Mouse (Mus musculus): ENCODE data around the gene Zfp273. TPM values are rescaled to one million over a fixed set of nuclear protein-coding genes. Genes with fewer than 3 reads are reported as not detected.
"Not testable (repeated sequence)": the region's sequence is repeated elsewhere in the genome, so short reads cannot be mapped to it uniquely, and the experiment has no call there.

The Zfp273 gene
- polyA plus RNA-seq, 1 experiment from 2014 or later, result 6.5 TPM

- Histone ChIP-seq H3K9me3 (ENCODE audit: control insufficient read depth, low read length) (peaks cover 36% of the 10 kb centered on the region), H3K36me3 (ENCODE audit: control insufficient read depth, insufficient read depth, low read length) (peaks cover 26% of the 10 kb centered on the region; the same call in 1 of the 2 replicates), H3K4me1 (ENCODE audit: control insufficient read depth, insufficient read depth, low read length) (no peaks in the 10 kb centered on the region), H3K4me2 (ENCODE audit: low read depth, low read length) (no peak overlapping the region), H3K4me3 (ENCODE audit: low read depth, low read length) (no peak overlapping the region), H3K9ac (ENCODE audit: low read depth, low read length) (no peak overlapping the region), H3K27ac (replicated peaks; ENCODE audit: low read depth, low read length) (no peak overlapping the region), H3K27me3 (replicated peaks; ENCODE audit: control insufficient read depth, insufficient read depth, low read length) (no peaks in the 10 kb centered on the region)
- no peak for ATAC-seq (ENCODE audit: low read depth)
- peak; percentile 10 for DNase-seq (ENCODE audit: low spot score)
- WGBS, result 61% methylated on average over 1 of the region's 1 CpGs
These were observed 5.1 kb downstream of the Zfp273 start for GRCm38 (mm10) chr13:67818636-67819035.

GRCm38 (mm10) chr13:67830911-67831336 lies 17.4 kb downstream of the Zfp273 start, which contains the start of gene Gm10037:
Gene Gm10037 (plus strand): TSS chr13:67831106.
- peaks cover 13% of the 10 kb centered on the region for H3K36me3 ChIP-seq (ENCODE audit: control insufficient read depth, insufficient read depth, low read length)
- peak within 1 kb of the TSS; percentile 68 for H3K9ac ChIP-seq (ENCODE audit: low read depth, low read length)
- H3K27me3 ChIP-seq (replicated peaks; ENCODE audit: control insufficient read depth, insufficient read depth, low read length), result no peaks in the 10 kb centered on the region
- peak within 1 kb of the TSS; percentile 71 for H3K4me2 ChIP-seq (ENCODE audit: low read depth, low read length)
- ATAC-seq (ENCODE audit: low read depth) (peak; percentile 79), DNase-seq (ENCODE audit: low spot score) (peak; percentile 90)
- H3K4me1 ChIP-seq (ENCODE audit: control insufficient read depth, insufficient read depth, low read length), result no peaks in the 10 kb centered on the region
- H3K27ac ChIP-seq (replicated peaks; ENCODE audit: low read depth, low read length), result no peak within 1 kb of the TSS; the same call in 1 of the 2 replicates
- peak within 1 kb of the TSS; percentile 55 for H3K4me3 ChIP-seq (ENCODE audit: low read depth, low read length)
- WGBS, result 3% methylated on average over 13 of the region's 14 CpGs
- H3K9me3 ChIP-seq (ENCODE audit: control insufficient read depth, low read length), result peaks cover 13% of the 10 kb centered on the region; the same call in 1 of the 2 replicates

- not testable (repeated sequence) for H3K9me3 ChIP-seq (ENCODE audit: control insufficient read depth, low read length); H3K27ac ChIP-seq (replicated peaks; ENCODE audit: low read depth, low read length); H3K4me1 ChIP-seq (ENCODE audit: control insufficient read depth, insufficient read depth, low read length); H3K27me3 ChIP-seq (replicated peaks; ENCODE audit: control insufficient read depth, insufficient read depth, low read length); DNase-seq (ENCODE audit: low spot score); ATAC-seq (ENCODE audit: low read depth); H3K36me3 ChIP-seq (ENCODE audit: control insufficient read depth, insufficient read depth, low read length); H3K4me2 ChIP-seq (ENCODE audit: low read depth, low read length); H3K9ac ChIP-seq (ENCODE audit: low read depth, low read length); H3K4me3 ChIP-seq (ENCODE audit: low read depth, low read length)
These were observed 19.6 kb downstream of the Zfp273 start for GRCm38 (mm10) chr13:67833137-67833536.

GRCm38 (mm10) chr13:67843775-67844118 lies 30.2 kb downstream of the Zfp273 start:
- Histone ChIP-seq H3K9me3 (ENCODE audit: control insufficient read depth, low read length) (no peaks in the 10 kb centered on the region), H3K27ac (replicated peaks; ENCODE audit: low read depth, low read length) (no peak overlapping the region), H3K27me3 (replicated peaks; ENCODE audit: control insufficient read depth, insufficient read depth, low read length) (no peaks in the 10 kb centered on the region), H3K4me2 (ENCODE audit: low read depth, low read length) (peak overlapping the region; percentile 60), H3K9ac (ENCODE audit: low read depth, low read length) (peak overlapping the region; percentile 52; the same call in 1 of the 2 replicates), H3K4me3 (ENCODE audit: low read depth, low read length) (peak overlapping the region; percentile 34; the same call in 1 of the 2 replicates), H3K36me3 (ENCODE audit: control insufficient read depth, insufficient read depth, low read length) (no peaks in the 10 kb centered on the region), H3K4me1 (ENCODE audit: control insufficient read depth, insufficient read depth, low read length) (no peaks in the 10 kb centered on the region)
- no peak for ATAC-seq (ENCODE audit: low read depth)
- DNase-seq (ENCODE audit: low spot score), result no peak
- WGBS, result 42% methylated on average over 6 of the region's 6 CpGs

GRCm38 (mm10) chr13:67844119-67844852 lies 30.7 kb downstream of the Zfp273 start:
- DNase-seq (ENCODE audit: low spot score) (peak; percentile 72), ATAC-seq (ENCODE audit: low read depth) (peak; percentile 72)
- Histone ChIP-seq H3K27ac (replicated peaks; ENCODE audit: low read depth, low read length) (no peak overlapping the region), H3K4me1 (ENCODE audit: control insufficient read depth, insufficient read depth, low read length) (no peaks in the 10 kb centered on the region), H3K36me3 (ENCODE audit: control insufficient read depth, insufficient read depth, low read length) (no peaks in the 10 kb centered on the region), H3K27me3 (replicated peaks; ENCODE audit: control insufficient read depth, insufficient read depth, low read length) (no peaks in the 10 kb centered on the region), H3K4me2 (ENCODE audit: low read depth, low read length) (peak overlapping the region; percentile 60), H3K9me3 (ENCODE audit: control insufficient read depth, low read length) (no peaks in the 10 kb centered on the region), H3K4me3 (ENCODE audit: low read depth, low read length) (peak overlapping the region; percentile 34), H3K9ac (ENCODE audit: low read depth, low read length) (peak overlapping the region; percentile 52)
- 2% methylated on average over 14 of the region's 19 CpGs for WGBS

GRCm38 (mm10) chr13:67844853-67845194 lies 31.3 kb downstream of the Zfp273 start:
- Histone ChIP-seq H3K9ac (ENCODE audit: low read depth, low read length) (peak overlapping the region; percentile 49), H3K4me3 (ENCODE audit: low read depth, low read length) (peak overlapping the region; percentile 34), H3K27ac (replicated peaks; ENCODE audit: low read depth, low read length) (no peak overlapping the region), H3K9me3 (ENCODE audit: control insufficient read depth, low read length) (no peaks in the 10 kb centered on the region), H3K4me2 (ENCODE audit: low read depth, low read length) (peak overlapping the region; percentile 60), H3K27me3 (replicated peaks; ENCODE audit: control insufficient read depth, insufficient read depth, low read length) (no peaks in the 10 kb centered on the region), H3K4me1 (ENCODE audit: control insufficient read depth, insufficient read depth, low read length) (no peaks in the 10 kb centered on the region), H3K36me3 (ENCODE audit: control insufficient read depth, insufficient read depth, low read length) (no peaks in the 10 kb centered on the region)
- no peak for DNase-seq (ENCODE audit: low spot score)
- 13% methylated on average over 8 of the region's 8 CpGs for WGBS
- no peak; the same call in 1 of the 2 replicates for ATAC-seq (ENCODE audit: low read depth)

- Histone ChIP-seq H3K4me2 (ENCODE audit: low read depth, low read length) (no peak overlapping the region), H3K4me3 (ENCODE audit: low read depth, low read length) (no peak overlapping the region), H3K27ac (replicated peaks; ENCODE audit: low read depth, low read length) (no peak overlapping the region), H3K27me3 (replicated peaks; ENCODE audit: control insufficient read depth, insufficient read depth, low read length) (no peaks in the 10 kb centered on the region), H3K36me3 (ENCODE audit: control insufficient read depth, insufficient read depth, low read length) (no peaks in the 10 kb centered on the region), H3K9me3 (ENCODE audit: control insufficient read depth, low read length) (no peaks in the 10 kb centered on the region), H3K9ac (ENCODE audit: low read depth, low read length) (no peak overlapping the region), H3K4me1 (ENCODE audit: control insufficient read depth, insufficient read depth, low read length) (no peaks in the 10 kb centered on the region)
- WGBS, result 71% methylated on average over 3 of the region's 3 CpGs
- DNase-seq (ENCODE audit: low spot score) (no peak), ATAC-seq (ENCODE audit: low read depth) (no peak)
These were observed 36.8 kb downstream of the Zfp273 start for GRCm38 (mm10) chr13:67850361-67850760.

- Histone ChIP-seq H3K27me3 (replicated peaks; ENCODE audit: control insufficient read depth, insufficient read depth, low read length) (no peaks in the 10 kb centered on the region), H3K9me3 (ENCODE audit: control insufficient read depth, low read length) (no peaks in the 10 kb centered on the region), H3K4me3 (ENCODE audit: low read depth, low read length) (no peak overlapping the region), H3K4me1 (ENCODE audit: control insufficient read depth, insufficient read depth, low read length) (no peaks in the 10 kb centered on the region), H3K4me2 (ENCODE audit: low read depth, low read length) (no peak overlapping the region), H3K36me3 (ENCODE audit: control insufficient read depth, insufficient read depth, low read length) (no peaks in the 10 kb centered on the region), H3K9ac (ENCODE audit: low read depth, low read length) (no peak overlapping the region), H3K27ac (replicated peaks; ENCODE audit: low read depth, low read length) (no peak overlapping the region)
- no peak for ATAC-seq (ENCODE audit: low read depth)
- WGBS, result 73% methylated on average over 6 of the region's 6 CpGs
- DNase-seq (ENCODE audit: low spot score), result no peak
These were observed 39.6 kb downstream of the Zfp273 start for GRCm38 (mm10) chr13:67853130-67853529.

- WGBS, result 85% methylated on average over 2 of the region's 2 CpGs
- no peak overlapping the region for H3K27ac ChIP-seq (replicated peaks; ENCODE audit: low read depth, low read length)
These were observed 40.4 kb downstream of the Zfp273 start for GRCm38 (mm10) chr13:67853983-67854382.

More at GRCm38 (mm10) chr13:67853983-67854382, 40.4 kb downstream of the Zfp273 start:
- no peaks in the 10 kb centered on the region for H3K4me1 ChIP-seq (ENCODE audit: control insufficient read depth, insufficient read depth, low read length)
- no peak overlapping the region for H3K4me3 ChIP-seq (ENCODE audit: low read depth, low read length)
- H3K9me3 ChIP-seq (ENCODE audit: control insufficient read depth, low read length), result no peaks in the 10 kb centered on the region
- DNase-seq (ENCODE audit: low spot score) (no peak), ATAC-seq (ENCODE audit: low read depth) (no peak)
- H3K9ac ChIP-seq (ENCODE audit: low read depth, low read length), result no peak overlapping the region
- no peaks in the 10 kb centered on the region for H3K27me3 ChIP-seq (replicated peaks; ENCODE audit: control insufficient read depth, insufficient read depth, low read length)
- H3K36me3 ChIP-seq (ENCODE audit: control insufficient read depth, insufficient read depth, low read length), result no peaks in the 10 kb centered on the region
- H3K4me2 ChIP-seq (ENCODE audit: low read depth, low read length), result no peak overlapping the region

Data from embryonic facial prominence, embryonic 14.5 days (tissue).